Mouse (Mus musculus) ES-E14 (cell line): Measurements from ENCODE around the gene Map4k1. TPM values are rescaled to one million over a fixed set of nuclear protein-coding genes. Genes with fewer than 3 reads are reported as not detected.

ENCODE experiments used
- DNase-seq: peaks from one replicate; pipeline ENCODE4 v3.0.0-alpha.2; 2013; ENCODE audit warnings: low read depth, low spot score
- H3K27ac ChIP-seq: 2 replicates; pipeline ENCODE4 v1.5.1; 2012; ENCODE audit warnings: low read depth, mild to moderate bottlenecking, low read length, moderate library complexity, mixed read lengths; ENCODE audit not compliant: poor library complexity, insufficient read depth, severe bottlenecking
- H3K36me3 ChIP-seq: 2 replicates; pipeline ENCODE4 v1.6.1; 2012; ENCODE audit warnings: mild to moderate bottlenecking, low read length, moderate library complexity, mixed read lengths; ENCODE audit not compliant: control insufficient read depth, poor library complexity, insufficient read depth, severe bottlenecking
- H3K4me1 ChIP-seq, 2 experiments: fragments of 150-350 bp in 1 of 2; sonication (generic) in 1 of 2; 2 replicates each; pipeline ENCODE4 v1.6.1; 2012; ENCODE audit warnings: low read length in 2 of 2, mild to moderate bottlenecking in 1 of 2, mixed read lengths in 1 of 2; ENCODE audit not compliant: control insufficient read depth in 2 of 2, insufficient read depth in 2 of 2, poor library complexity in 1 of 2
- H3K4me3 ChIP-seq, 2 experiments: fragments of 150-350 bp in 1 of 2; sonication (generic) in 1 of 2; 2 replicates each; pipeline ENCODE4 v1.5.1; 2012; ENCODE audit warnings: low read length in 2 of 2, low read depth in 1 of 2, mild to moderate bottlenecking in 1 of 2, mixed read lengths in 1 of 2; ENCODE audit not compliant: insufficient read depth in 1 of 2, poor library complexity in 1 of 2, severe bottlenecking in 1 of 2
- H3K9ac ChIP-seq: 2 replicates; pipeline ENCODE4 v1.6.1; 2012; ENCODE audit warnings: low read depth, mild to moderate bottlenecking, low read length, mixed read lengths; ENCODE audit not compliant: poor library complexity, insufficient read depth, severe bottlenecking
- H3K9me3 ChIP-seq: fragments of 150-350 bp; sonication (generic); 2 replicates; pipeline ENCODE4 v1.6.1; 2012; ENCODE audit warnings: low read depth, mild to moderate bottlenecking, low read length; ENCODE audit not compliant: control insufficient read depth, insufficient read depth
- CHD2 ChIP-seq: IDR thresholded peaks from 2 replicates; pipeline ENCODE4 v1.6.1; 2014; ENCODE audit warnings: mild to moderate bottlenecking, low read depth, low read length, inconsistent platforms
- HCFC1 ChIP-seq: IDR thresholded peaks from 2 replicates; pipeline ENCODE4 v1.6.1; 2012; ENCODE audit warnings: low read length, inconsistent platforms, borderline replicate concordance; ENCODE audit not compliant: insufficient read depth
- MAFK ChIP-seq: IDR thresholded peaks from 2 replicates; pipeline ENCODE4 v1.6.1; 2014; ENCODE audit warnings: mild to moderate bottlenecking, low read depth, low read length, inconsistent platforms; ENCODE audit not compliant: insufficient read depth
- ZC3H11A ChIP-seq: IDR thresholded peaks from 2 replicates; pipeline ENCODE4 v1.6.1; 2012; ENCODE audit warnings: low read depth, mild to moderate bottlenecking, inconsistent platforms, low read length, borderline replicate concordance
- ZNF384 ChIP-seq: IDR thresholded peaks from 2 replicates; pipeline ENCODE4 v1.6.1; 2012; ENCODE audit warnings: low read depth, low read length, inconsistent platforms
- in situ Hi-C, 2 experiments: fragments of 600-800 bp; cut with MboI; formaldehyde crosslinking; loops; one replicate each; pipeline ENCODE4 v1.15.1; 2025; ENCODE audit warnings: low sequenced_read_pairs in 2 of 2, inconsistent platforms in 1 of 2; ENCODE audit not compliant: unreplicated experiment in 2 of 2
- total RNA-seq: library from RNA; depleted of rRNA; stranded (reverse); fragments of 300-350 nt; gene quantifications from 2 replicates; pipeline ENCODE4 v1.2.3, GENCODE M21; 2012

Gene Map4k1
- total RNA-seq, 1 experiment, result 14.8 TPM

DNA sequence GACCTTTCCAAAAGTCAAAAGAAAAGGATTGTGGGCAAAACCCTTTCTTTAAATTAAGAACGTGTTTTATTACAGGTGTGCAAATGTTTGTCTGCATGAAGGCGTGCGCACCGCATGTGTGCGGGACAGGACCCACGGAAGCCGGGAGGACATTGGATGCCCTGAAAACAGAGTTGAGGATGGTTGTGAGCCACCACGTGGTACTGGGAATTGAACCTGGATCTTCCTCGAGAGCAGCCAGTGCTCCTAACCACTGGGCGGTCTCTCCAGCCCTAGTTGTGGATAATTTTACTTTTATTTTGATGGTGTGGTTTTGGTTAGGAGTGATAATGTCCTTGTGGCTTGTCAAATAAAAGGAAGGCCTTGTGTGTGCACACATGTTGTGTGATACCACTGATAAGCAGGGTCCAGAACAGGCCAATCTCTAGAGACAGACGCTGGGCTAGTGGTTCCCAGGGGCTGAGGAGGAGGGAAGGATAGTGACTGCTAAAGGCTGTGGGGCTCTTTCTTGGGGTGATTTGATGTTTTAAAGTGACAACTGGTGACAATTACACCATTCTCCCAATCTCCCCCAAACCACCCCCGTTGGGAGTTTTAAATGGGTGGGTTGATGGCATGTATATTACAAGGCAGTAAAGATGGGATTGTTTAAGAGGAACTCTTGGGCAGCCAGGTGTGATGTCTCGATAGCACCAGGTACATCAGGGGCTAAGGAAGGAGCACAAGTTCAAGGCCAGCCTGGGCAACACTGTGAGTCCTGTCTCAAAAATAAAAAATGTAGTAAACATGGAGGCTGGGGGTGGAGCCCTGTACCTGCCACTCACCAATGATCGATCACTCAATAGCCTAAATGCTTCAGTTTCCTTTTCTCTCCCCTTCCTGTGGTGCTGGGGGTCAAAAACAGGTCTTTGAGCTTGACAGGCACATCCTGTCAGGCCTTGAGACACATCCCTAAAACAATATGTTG is 48.1 kb downstream of the Map4k1 start:
- Histone ChIP-seq H3K9ac (no peak overlapping the region), H3K4me3 (no peak overlapping the region), H3K36me3 (no peaks in the 10 kb centered on the region; the same call in 1 of the 2 replicates), H3K4me1 (peaks cover 0 to 9% of the 10 kb centered on the region in 2 experiments; a peak in 1 of 4 replicates), H3K27ac (no peak overlapping the region), H3K9me3 (no peaks in the 10 kb centered on the region)
- DNase-seq, result no peak
- TF ChIP-seq ZNF384 (no peak), MAFK (no peak), HCFC1 (no peak), ZC3H11A (no peak), CHD2 (no peak)
- in situ Hi-C loops, result no loop called here

DNA sequence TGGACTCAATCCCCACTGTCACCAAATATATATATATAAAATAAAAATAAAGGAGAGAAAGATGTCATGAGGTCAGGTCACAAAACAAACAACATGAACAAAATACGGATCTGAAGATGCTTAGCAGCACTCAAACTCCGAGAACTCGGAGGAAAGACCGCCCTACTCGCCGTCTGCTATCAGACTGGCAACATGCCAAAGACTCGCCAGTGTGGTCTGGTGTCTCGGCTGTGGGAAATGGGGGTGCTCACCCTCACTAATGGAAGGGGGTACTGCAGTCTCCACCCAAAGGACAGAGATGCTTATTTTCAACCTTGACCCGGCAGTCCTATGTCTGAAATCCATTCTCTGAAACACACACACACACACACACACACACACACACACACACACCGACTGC is 49.8 kb downstream of the Map4k1 start:
- H3K27ac ChIP-seq, result no peak overlapping the region
- H3K4me3 ChIP-seq, result no peak overlapping the region
- in situ Hi-C loops, result no loop called here
- DNase-seq, result no peak
- no peak overlapping the region for H3K9ac ChIP-seq
- no peaks in the 10 kb centered on the region; the same call in 1 of the 2 replicates for H3K36me3 ChIP-seq
- H3K4me1 ChIP-seq, result peaks cover 0 to 1% of the 10 kb centered on the region in 2 experiments; a peak in 1 of 4 replicates
- H3K9me3 ChIP-seq, result no peaks in the 10 kb centered on the region
- TF ChIP-seq CHD2 (no peak), ZC3H11A (no peak), MAFK (no peak), HCFC1 (no peak), ZNF384 (no peak)

DNA sequence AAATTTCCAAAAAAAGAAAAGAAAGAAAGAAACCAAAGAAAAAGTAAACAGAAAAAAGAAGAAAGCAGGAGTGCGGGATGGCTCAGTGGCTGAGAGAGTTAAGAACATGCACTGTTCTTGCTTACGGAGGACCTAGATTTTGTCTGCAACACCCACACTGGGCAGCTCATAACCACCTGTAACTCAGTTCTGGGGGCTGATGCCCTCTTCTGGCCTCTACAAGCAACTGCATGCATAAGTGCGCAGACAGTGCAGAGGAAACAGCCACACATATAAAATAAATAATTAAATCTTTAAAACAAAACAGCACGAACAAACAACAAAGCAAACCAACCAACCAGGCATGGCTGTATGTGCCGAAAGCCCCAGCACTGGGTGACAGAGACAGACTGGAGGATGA is 50.8 kb downstream of the Map4k1 start:
- no peaks in the 10 kb centered on the region for H3K9me3 ChIP-seq
- no peaks in the 10 kb centered on the region for H3K4me1 ChIP-seq
- no peaks in the 10 kb centered on the region; the same call in 1 of the 2 replicates for H3K36me3 ChIP-seq
- TF ChIP-seq MAFK (no peak), ZC3H11A (0 out of 2 replicates have a peak, but pooled peaks have one; percentile 3), ZNF384 (no peak), HCFC1 (no peak), CHD2 (no peak)
- in situ Hi-C loops, result no loop called here
- no peak overlapping the region for H3K9ac ChIP-seq
- no peak for DNase-seq
- H3K4me3 ChIP-seq, result no peak overlapping the region
- H3K27ac ChIP-seq, result no peak overlapping the region

DNA sequence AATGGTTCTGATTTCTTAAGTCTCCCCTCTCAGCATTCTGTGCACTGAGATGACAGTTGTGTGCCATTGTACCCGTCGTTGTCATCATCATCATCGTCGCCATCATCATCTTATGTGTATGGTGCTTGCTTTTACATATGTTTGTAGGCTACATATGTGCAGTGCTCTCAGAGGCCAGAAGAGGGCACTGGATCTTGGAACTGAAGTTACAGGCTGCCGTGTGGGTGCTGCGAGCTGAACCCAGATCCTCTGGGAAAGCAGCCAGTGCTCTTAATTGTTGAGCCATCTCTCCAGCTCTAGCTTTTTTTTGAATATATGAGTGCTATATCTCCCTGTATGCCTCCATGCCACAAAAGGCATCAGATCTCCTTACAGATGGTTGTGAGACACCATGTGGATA is 55.4 kb downstream of the Map4k1 start:
- in situ Hi-C loops, result no loop called here
- TF ChIP-seq ZC3H11A (no peak), ZNF384 (no peak), HCFC1 (no peak), CHD2 (no peak), MAFK (no peak)
- Histone ChIP-seq H3K27ac (no peak overlapping the region), H3K4me1 (peaks cover 0 to 2% of the 10 kb centered on the region in 2 experiments; a peak in 1 of 4 replicates), H3K9me3 (no peaks in the 10 kb centered on the region), H3K36me3 (no peaks in the 10 kb centered on the region), H3K4me3 (no peak overlapping the region), H3K9ac (no peak overlapping the region)
- no peak for DNase-seq
